Mouse (Mus musculus) forebrain, embryonic 13.5 days (tissue): ENCODE data around the gene Pbx3. TPM values are rescaled to one million over a fixed set of nuclear protein-coding genes. Genes with fewer than 3 reads are reported as not detected.

ENCODE experiments used
- ATAC-seq: fragments of 200-750 bp; cut with Nextera tagmentation; 2 replicates; pipeline ENCODE4 v1.8.0; 2017
- H3K27ac ChIP-seq: fragments of 300-500 bp; sonication (generic); 2 replicates; pipeline ENCODE4 v1.5.1; 2015; ENCODE audit warnings: inconsistent platforms, mild to moderate bottlenecking, moderate library complexity
- H3K27me3 ChIP-seq: fragments of 300-500 bp; sonication (generic); 2 replicates; pipeline ENCODE4 v1.6.1; 2015; ENCODE audit warnings: mild to moderate bottlenecking, inconsistent platforms
- H3K36me3 ChIP-seq: fragments of 300-500 bp; sonication (generic); 2 replicates; pipeline ENCODE4 v1.6.1; 2015; ENCODE audit warnings: mild to moderate bottlenecking, inconsistent platforms; ENCODE audit not compliant: poor library complexity, severe bottlenecking
- H3K4me1 ChIP-seq: fragments of 300-500 bp; sonication (generic); 2 replicates; pipeline ENCODE4 v1.6.1; 2015; ENCODE audit warnings: inconsistent platforms
- H3K4me2 ChIP-seq: fragments of 300-500 bp; sonication (generic); 2 replicates; pipeline ENCODE4 v1.6.1; 2015; ENCODE audit warnings: inconsistent platforms, mild to moderate bottlenecking, moderate library complexity
- H3K4me3 ChIP-seq: fragments of 300-500 bp; sonication (generic); 2 replicates; pipeline ENCODE4 v1.5.1; 2015; ENCODE audit warnings: mild to moderate bottlenecking, inconsistent platforms
- H3K9ac ChIP-seq: fragments of 300-500 bp; sonication (generic); 2 replicates; pipeline ENCODE4 v1.6.1; 2015; ENCODE audit warnings: mild to moderate bottlenecking, inconsistent platforms
- H3K9me3 ChIP-seq: fragments of 300-500 bp; sonication (generic); replicated peaks from 2 replicates; pipeline ENCODE4 v1.6.1; 2016; ENCODE audit warnings: inconsistent platforms
- WGBS: fragments of 180-500 bp; shearing (Covaris S2); methylation state at CpG from one replicate; pipeline ENCODE4 v1.1.7; 2015; 5-methylcytosine and 5-hydroxymethylcytosine counted together
- polyA plus RNA-seq: library from polyadenylated mRNA; unstranded; fragments of >200 nt; fragmentation: Nextera tagmentation; extraction: Ambion mirVana; gene quantifications from 2 replicates; pipeline ENCODE4 v1.2.1, GENCODE M21; 2015

The Pbx3 gene
- polyA plus RNA-seq, 1 experiment from 2014 or later, result 40.4 TPM

DNA sequence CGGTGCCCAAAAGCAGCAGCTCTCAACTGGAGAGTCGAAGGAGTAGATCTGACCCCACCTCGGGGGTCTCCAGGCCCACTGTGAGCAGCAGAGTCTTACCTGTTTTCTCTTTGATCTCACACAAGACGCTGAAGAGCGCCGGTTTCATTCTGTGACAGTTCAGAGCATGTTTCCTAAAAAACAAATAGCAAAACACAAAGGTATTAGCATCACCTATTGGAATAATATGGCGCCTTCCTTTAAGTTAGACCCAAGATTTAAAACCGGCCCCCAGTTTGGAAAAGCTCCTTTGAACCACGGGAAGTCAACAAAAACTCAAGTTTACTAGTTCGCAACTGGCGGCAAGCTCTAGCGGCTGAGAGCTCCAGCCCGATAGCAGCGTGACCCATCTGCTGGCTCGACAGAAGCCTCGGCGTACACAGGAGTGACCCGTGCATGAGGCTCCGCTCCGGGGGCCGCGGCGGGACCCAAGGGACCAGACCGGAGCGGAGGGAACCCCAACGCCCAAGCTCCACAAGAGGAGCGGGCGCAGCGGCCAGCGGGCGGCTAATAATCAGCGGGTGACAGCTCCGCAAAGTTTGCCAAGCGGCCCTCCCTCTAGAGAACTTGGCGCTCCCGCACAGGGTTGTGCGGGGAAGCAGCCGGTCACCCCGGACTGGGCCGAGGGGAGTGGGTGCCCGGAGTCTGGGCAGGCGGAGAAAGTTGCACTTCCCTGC, 2.1 kb downstream of the Pbx3 start:
- ATAC-seq, result no peak
- H3K4me2 ChIP-seq, result peak overlapping the region; percentile 76
- peak overlapping the region; percentile 81 for H3K4me3 ChIP-seq
- H3K9me3 ChIP-seq, result no peaks in the 10 kb centered on the region
- peak overlapping the region; percentile 86 for H3K9ac ChIP-seq
- peak overlapping the region; percentile 97 for H3K27ac ChIP-seq
- H3K27me3 ChIP-seq, result peaks cover 13% of the 10 kb centered on the region
- peaks cover 36% of the 10 kb centered on the region for H3K4me1 ChIP-seq
- H3K36me3 ChIP-seq, result no peaks in the 10 kb centered on the region
- under 1% methylated on average over 42 of the region's 42 CpGs for WGBS

DNA sequence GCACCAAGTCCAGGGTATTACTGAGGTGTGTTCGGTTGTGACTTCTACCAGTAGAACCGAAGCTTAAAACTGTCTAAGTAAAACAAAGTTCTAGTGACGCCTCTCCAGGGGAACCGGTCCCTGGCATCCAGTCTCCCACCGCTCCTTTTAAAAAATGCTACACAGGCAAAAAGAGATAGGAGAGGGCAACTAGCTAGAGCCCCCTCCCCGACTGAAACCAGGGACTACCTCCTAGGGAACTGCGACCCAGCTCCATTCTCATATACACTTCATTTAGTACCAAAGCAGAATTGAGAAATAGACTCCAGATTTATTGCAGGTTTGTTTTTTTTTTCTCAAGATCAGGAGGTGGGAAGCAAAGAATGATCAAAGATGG, 2.6 kb downstream of the Pbx3 start:
- no peak for ATAC-seq
- Histone ChIP-seq H3K9me3 (no peaks in the 10 kb centered on the region), H3K36me3 (no peaks in the 10 kb centered on the region), H3K4me3 (peak overlapping the region; percentile 81), H3K27ac (peak overlapping the region; percentile 97; the same call in 1 of the 2 replicates), H3K27me3 (peaks cover 13% of the 10 kb centered on the region), H3K9ac (peak overlapping the region; percentile 86), H3K4me2 (peak overlapping the region; percentile 76), H3K4me1 (peaks cover 36% of the 10 kb centered on the region)
- 6% methylated on average over 7 of the region's 7 CpGs for WGBS

DNA sequence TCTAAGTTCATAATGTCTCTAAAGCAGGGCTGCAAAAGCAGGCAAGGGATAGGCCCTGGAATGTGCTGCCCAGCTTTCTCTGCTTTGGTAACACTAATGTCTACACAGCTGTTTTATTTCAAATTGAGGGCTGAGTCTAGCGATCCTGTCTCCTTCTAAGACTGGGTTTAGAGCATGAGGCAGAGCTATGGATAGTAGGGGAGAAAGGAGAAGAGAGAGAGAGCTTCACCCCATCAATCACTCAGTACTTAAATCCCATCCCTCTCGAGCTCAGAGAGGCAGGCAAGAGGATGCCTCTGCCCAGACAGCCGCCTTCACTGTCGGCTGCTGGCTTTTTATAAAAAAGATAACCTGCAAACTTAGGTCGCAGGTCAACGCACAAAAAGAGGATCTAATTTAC, 4.5 kb downstream of the Pbx3 start:
- Histone ChIP-seq H3K36me3 (no peaks in the 10 kb centered on the region), H3K4me3 (peak overlapping the region; percentile 28), H3K27me3 (peaks cover 16% of the 10 kb centered on the region), H3K4me2 (peak overlapping the region; percentile 43), H3K27ac (peak overlapping the region; percentile 3), H3K9me3 (no peaks in the 10 kb centered on the region), H3K4me1 (peaks cover 40% of the 10 kb centered on the region), H3K9ac (peak overlapping the region; percentile 31)
- no peak for ATAC-seq
- WGBS, result 23% methylated on average over 6 of the region's 6 CpGs

DNA sequence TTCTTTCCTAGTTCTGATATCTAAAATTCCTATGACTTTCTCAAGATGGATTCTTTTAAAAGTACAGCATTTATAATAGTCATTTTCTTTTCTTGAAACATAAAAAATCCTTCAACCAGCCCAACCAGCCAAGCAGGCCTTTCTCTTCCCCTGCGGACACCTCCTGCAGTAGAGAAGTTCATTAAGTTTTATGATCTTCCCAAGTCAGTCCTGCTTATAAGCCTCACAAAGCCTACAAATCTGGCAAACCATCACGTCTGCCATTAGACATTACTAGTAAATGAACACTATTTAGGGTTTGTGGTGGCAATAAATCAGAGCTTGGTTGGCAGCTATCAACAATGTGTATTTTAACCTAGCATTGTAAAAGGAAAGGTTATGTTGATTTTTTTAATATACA, 5.9 kb downstream of the Pbx3 start:
- H3K27ac ChIP-seq, result no peak overlapping the region
- H3K9me3 ChIP-seq, result no peaks in the 10 kb centered on the region
- H3K36me3 ChIP-seq, result no peaks in the 10 kb centered on the region
- H3K4me1 ChIP-seq, result peaks cover 39% of the 10 kb centered on the region
- H3K4me3 ChIP-seq, result no peak overlapping the region
- no peak overlapping the region for H3K9ac ChIP-seq
- H3K27me3 ChIP-seq, result peaks cover 20% of the 10 kb centered on the region
- no peak for ATAC-seq
- 0 out of 2 replicates have a peak overlapping the region, but pooled peaks have one; percentile 28 for H3K4me2 ChIP-seq
- WGBS, result 76% methylated on average over 2 of the region's 2 CpGs

DNA sequence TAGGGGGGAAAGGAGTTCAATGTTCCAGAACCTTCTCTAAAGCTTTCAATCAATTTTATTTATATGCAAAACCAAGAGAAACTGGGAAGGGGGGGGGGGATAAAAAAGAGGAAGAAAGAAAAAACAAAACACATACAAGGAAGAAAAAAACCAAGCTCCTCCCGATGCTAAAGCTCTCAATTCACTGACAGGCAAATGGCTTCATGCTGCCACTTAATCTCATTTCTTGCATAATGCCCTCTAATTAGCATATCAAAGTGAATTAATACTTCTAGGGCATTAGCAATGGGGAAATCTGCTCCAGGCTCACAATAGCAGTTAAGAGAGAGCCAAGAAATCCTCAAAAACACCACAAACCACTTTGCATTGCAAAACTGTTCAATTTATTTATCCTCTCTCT, 9.3 kb downstream of the Pbx3 start:
- Histone ChIP-seq H3K4me2 (no peak overlapping the region), H3K4me3 (no peak overlapping the region), H3K36me3 (no peaks in the 10 kb centered on the region), H3K27me3 (peaks cover 17% of the 10 kb centered on the region), H3K4me1 (peaks cover 37% of the 10 kb centered on the region), H3K9me3 (no peaks in the 10 kb centered on the region), H3K9ac (no peak overlapping the region), H3K27ac (no peak overlapping the region)
- WGBS, result 0% methylated on average over 1 of the region's 1 CpGs
- peak; percentile 75; the same call in 1 of the 2 replicates for ATAC-seq

GRCm38 (mm10) chr2:34355801-34356211, 17.1 kb downstream of the Pbx3 start:
- H3K36me3 ChIP-seq, result no peaks in the 10 kb centered on the region
- ATAC-seq, result peak; percentile 31; the same call in 1 of the 2 replicates
- peak overlapping the region; percentile 19; the same call in 1 of the 2 replicates for H3K4me2 ChIP-seq
- peaks cover 47% of the 10 kb centered on the region for H3K4me1 ChIP-seq
- 11% methylated on average over 7 of the region's 7 CpGs for WGBS
- H3K27me3 ChIP-seq, result 0 out of 2 replicates have a peak, but pooled peaks cover 5% of the 10 kb centered on the region
- H3K9ac ChIP-seq, result 0 out of 2 replicates have a peak overlapping the region, but pooled peaks have one; percentile 13
- H3K9me3 ChIP-seq, result no peaks in the 10 kb centered on the region
- H3K4me3 ChIP-seq, result no peak overlapping the region
- H3K27ac ChIP-seq, result peak overlapping the region; percentile 48

DNA sequence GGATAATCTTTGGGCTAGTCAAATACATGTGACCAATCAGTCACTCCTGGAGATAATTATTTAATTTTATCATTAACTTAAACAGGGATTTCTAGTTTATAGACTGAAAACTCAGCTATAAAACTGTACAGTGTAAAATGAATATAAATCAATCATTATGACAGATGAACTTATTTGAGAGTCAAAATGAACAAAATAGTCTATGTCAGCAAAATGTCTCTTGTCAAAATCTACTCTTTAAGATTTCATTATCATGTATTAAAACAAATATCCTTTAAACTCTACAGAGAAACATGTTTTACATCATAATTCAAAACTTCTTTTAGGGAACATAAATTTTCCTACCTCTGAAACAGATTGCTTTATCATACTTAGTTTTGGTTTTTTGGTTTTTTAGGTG, 20.9 kb downstream of the Pbx3 start:
- Histone ChIP-seq H3K27me3 (no peaks in the 10 kb centered on the region), H3K27ac (no peak overlapping the region), H3K4me2 (no peak overlapping the region), H3K36me3 (no peaks in the 10 kb centered on the region), H3K4me3 (no peak overlapping the region), H3K4me1 (peaks cover 31% of the 10 kb centered on the region), H3K9me3 (no peaks in the 10 kb centered on the region), H3K9ac (no peak overlapping the region)
- no peak for ATAC-seq

- Histone ChIP-seq H3K9me3 (no peaks in the 10 kb centered on the region), H3K27ac (peak overlapping the region; percentile 28; the same call in 1 of the 2 replicates), H3K36me3 (no peaks in the 10 kb centered on the region), H3K4me1 (peaks cover 10% of the 10 kb centered on the region), H3K9ac (no peak overlapping the region), H3K4me2 (no peak overlapping the region), H3K27me3 (no peaks in the 10 kb centered on the region), H3K4me3 (no peak overlapping the region)
- ATAC-seq, result 0 out of 2 replicates have a peak, but pooled peaks have one; percentile 27
- 46% methylated on average over 6 of the region's 6 CpGs for WGBS
Measured at GRCm38 (mm10) chr2:34347096-34347495, 25.8 kb downstream of the Pbx3 start.

DNA sequence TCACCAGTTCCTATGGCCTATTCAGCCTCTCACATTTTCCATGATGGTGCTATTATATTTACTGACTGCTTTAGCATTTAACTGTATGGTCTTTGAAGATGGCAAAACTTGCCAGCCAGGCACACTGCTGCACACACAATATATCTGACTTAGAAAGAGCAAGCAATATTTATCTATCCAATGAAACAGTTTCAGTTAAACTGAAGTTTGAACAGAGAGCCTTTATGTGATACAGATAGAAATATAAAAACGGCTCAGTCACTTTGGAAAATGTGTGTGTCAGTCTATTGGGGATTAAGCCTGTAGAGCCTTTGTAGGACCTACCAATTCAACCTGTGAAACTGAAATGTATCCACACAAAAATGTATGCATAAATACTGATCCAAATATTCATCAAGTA, 74.3 kb downstream of the Pbx3 start:
- no peak overlapping the region for H3K27ac ChIP-seq
- ATAC-seq, result no peak
- no peaks in the 10 kb centered on the region for H3K36me3 ChIP-seq
- no peaks in the 10 kb centered on the region for H3K4me1 ChIP-seq
- WGBS, result 85% methylated on average over 1 of the region's 1 CpGs
- no peak overlapping the region for H3K4me2 ChIP-seq
- no peaks in the 10 kb centered on the region for H3K9me3 ChIP-seq
- H3K27me3 ChIP-seq, result no peaks in the 10 kb centered on the region
- no peak overlapping the region for H3K4me3 ChIP-seq
- no peak overlapping the region for H3K9ac ChIP-seq

GRCm38 (mm10) chr2:34298202-34298601, 74.7 kb downstream of the Pbx3 start:
- Histone ChIP-seq H3K4me2 (no peak overlapping the region), H3K36me3 (no peaks in the 10 kb centered on the region), H3K4me3 (no peak overlapping the region), H3K4me1 (no peaks in the 10 kb centered on the region), H3K27ac (no peak overlapping the region), H3K9me3 (no peaks in the 10 kb centered on the region), H3K27me3 (no peaks in the 10 kb centered on the region), H3K9ac (no peak overlapping the region)
- no peak for ATAC-seq
- 98% methylated on average over 3 of the region's 3 CpGs for WGBS

- H3K9ac ChIP-seq, result no peak overlapping the region
- H3K4me3 ChIP-seq, result no peak overlapping the region
- H3K4me2 ChIP-seq, result no peak overlapping the region
- 88% methylated on average over 1 of the region's 1 CpGs for WGBS
- H3K9me3 ChIP-seq, result no peaks in the 10 kb centered on the region
- H3K27me3 ChIP-seq, result no peaks in the 10 kb centered on the region
- no peaks in the 10 kb centered on the region for H3K36me3 ChIP-seq
- no peak overlapping the region for H3K27ac ChIP-seq
- no peak for ATAC-seq
- peaks cover 21% of the 10 kb centered on the region for H3K4me1 ChIP-seq
Measured at GRCm38 (mm10) chr2:34289726-34290125, 83.2 kb downstream of the Pbx3 start.

GRCm38 (mm10) chr2:34284239-34284638, 88.7 kb downstream of the Pbx3 start:
- Histone ChIP-seq H3K4me2 (no peak overlapping the region), H3K27me3 (no peaks in the 10 kb centered on the region), H3K27ac (no peak overlapping the region), H3K36me3 (no peaks in the 10 kb centered on the region), H3K4me3 (no peak overlapping the region), H3K9ac (no peak overlapping the region), H3K4me1 (peaks cover 47% of the 10 kb centered on the region), H3K9me3 (no peaks in the 10 kb centered on the region)
- ATAC-seq, result no peak
- 88% methylated on average over 2 of the region's 2 CpGs for WGBS

DNA sequence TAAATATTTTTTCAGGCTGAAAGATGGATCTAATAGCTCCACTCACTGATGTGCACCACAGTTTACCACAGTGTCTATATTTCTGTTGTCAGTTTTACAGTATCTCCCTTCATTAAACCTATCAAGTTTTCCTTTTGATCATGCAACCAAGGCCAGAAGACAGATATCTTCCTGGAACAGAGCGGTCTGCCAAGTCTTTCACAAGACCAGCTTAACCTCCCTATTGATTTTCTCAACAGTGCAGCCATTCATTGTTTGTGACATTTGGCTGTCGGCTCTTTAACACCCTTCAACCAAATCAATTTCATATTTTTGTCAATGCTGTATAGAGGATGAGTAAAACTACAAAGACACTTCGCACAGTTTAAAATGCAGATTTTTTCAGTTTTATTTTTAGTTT, 91.9 kb downstream of the Pbx3 start:
- H3K4me2 ChIP-seq, result no peak overlapping the region
- H3K27ac ChIP-seq, result no peak overlapping the region
- ATAC-seq, result no peak
- WGBS, result 42% methylated on average over 3 of the region's 3 CpGs
- peaks cover 35% of the 10 kb centered on the region for H3K4me1 ChIP-seq
- no peak overlapping the region for H3K4me3 ChIP-seq
- H3K9ac ChIP-seq, result no peak overlapping the region
- no peaks in the 10 kb centered on the region for H3K9me3 ChIP-seq
- H3K36me3 ChIP-seq, result no peaks in the 10 kb centered on the region
- H3K27me3 ChIP-seq, result no peaks in the 10 kb centered on the region
